Mouse (Mus musculus) embryo, embryonic 10.5 days (tissue): ENCODE measurements around the gene Lbh.

Experiments
- DNase-seq: peaks from one replicate; pipeline ENCODE4 v3.0.0-alpha.2; 2015; ENCODE audit warnings: low spot score

Gene Lbh

DNA sequence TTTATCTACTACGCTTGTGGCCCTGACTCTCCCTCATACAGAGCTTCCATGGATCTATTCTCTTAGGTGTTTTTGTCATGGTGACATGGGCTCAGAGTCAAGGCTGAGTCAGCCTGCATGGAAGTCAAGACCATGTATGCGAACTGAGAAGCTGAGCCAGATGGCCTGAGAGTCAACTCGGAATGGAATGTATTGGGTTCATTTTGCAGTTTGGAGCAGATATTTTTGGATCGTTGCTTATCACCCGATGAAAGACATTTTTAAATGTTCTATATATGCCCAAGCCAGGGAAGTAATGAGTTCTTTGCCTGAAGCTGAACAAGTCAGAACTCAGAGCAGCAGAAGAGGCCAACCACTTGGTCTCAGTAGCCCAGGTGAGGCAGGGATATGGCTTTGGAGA, 54.9 kb downstream of the Lbh start:
- no peak for DNase-seq

DNA sequence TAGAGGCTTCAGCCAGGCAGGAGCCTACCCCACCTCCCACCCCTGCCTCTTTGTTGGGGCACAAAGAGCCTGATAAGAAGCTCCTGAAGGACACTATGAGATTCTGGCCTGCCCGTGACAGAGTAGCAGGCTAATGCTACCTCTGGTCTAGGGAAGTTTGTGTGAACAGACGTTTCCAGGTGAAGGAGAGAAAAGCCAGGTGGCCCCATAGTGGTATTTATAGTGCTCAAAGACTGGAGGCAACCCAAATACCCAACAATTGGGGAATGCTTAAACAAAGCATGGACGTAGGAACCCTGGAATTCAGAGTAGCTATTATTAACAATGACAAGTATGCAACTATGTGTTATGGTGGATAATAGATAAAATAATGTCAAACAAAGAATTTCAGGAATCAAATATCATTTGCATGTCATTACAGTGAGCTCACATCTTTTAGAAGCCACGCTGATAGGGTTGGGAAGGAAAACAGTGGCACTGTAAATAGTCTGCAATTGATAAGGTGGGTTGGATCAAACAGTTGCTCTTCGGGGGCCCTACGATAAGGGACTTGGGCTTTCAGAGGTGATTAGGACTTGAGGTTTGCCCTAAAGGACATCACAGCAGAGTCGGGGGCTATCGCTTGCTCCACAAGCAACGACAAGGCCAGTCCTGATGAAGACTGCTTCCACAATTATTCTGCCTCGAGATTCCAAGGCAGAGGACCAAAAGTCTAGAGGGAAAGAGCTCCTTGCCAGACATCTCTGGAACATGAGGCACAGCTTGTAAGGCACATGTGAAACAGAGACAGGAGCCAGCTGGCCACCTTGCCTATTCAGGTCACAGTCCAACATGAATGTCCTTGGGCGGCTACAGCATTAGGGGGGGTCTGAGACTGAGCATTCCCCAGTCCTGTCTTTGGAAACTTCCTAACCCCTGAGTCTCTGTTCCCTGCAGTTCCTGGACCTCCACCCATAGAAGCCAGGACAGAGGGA, 58.4 kb downstream of the Lbh start:
- DNase-seq: no peak

DNA sequence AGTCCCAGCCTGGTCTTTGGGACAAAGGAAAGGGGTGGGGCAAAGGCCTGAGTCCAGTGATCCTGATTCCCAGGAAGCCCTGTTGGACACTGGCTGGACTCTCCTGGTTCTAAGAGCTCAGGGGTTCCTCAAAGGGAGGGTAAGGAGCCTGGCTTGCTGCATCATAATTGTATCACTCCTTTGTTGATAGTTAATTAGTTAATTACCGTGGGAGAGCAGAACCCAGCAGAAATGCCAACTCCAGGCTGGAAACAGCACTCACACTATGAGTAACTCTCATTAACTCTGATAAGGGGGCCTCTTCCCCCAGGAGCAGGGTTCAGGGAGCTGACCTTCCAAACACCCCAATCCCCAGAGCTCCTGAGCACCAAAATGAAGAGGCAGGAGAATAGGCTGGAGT, 59.5 kb downstream of the Lbh start:
- DNase-seq: no peak

DNA sequence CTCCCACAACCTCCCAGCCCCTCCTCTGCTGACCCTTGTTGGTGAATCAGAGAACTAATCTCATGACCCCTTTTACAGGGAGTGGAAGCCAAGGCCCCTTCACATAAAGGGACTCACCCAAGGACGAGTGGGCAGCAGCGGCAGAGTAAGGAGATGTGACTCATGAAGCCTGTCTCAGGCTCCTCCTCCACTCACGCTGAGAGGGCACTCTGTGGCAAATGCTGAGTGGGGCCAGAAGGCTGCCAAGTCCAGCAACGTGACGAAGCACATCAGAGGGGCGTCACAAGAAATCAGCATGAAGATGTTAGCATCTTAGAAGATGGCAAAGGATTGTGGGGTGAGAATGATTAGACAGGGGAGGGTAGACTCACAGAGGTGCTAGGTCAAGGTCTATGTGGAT, 64.1 kb downstream of the Lbh start:
- no peak for DNase-seq

DNA sequence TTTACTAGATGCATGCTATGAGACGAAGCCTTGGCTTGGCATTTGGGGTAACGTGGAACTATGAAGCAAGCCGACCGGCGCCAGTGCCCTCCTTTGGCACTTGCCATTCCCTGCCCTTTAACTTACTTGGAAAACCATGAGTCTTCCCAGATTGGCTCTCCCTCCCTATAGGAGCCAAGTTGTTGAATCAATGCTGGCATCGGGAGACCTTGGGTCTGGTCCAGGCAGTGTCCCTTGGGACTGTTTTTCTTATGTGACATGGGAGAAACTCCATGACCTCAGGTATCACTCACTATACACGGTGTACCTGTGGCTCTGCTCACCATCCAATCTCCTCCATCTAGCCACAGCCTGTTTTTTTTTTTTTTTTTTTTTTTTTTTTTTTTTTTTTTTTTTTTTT, 65.4 kb downstream of the Lbh start:
- no peak for DNase-seq

DNA sequence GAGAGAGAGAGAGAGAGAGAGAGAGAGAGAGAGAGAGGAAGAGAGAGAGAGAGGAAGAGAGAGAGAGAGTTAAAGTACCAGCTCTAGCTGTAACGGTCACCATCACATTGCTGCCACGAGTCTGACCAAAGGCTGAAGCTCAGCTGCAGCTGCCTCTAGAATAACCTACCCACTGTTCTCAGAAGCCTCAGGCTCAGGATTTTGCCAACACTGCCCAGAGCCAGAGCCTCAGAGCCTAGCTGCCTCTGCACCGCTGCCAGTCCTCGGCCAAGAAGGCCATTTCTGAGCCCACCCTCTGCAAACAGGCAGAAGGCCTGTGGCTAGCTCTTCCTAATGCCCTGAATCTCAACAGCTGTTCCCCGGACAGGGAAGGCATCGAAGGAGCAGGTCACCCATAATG, 70.9 kb downstream of the Lbh start:
- no peak for DNase-seq
